Mouse (Mus musculus) heart, embryonic 14.5 days (tissue): ENCODE measurements around the gene Iqcn. TPM values are rescaled to one million over a fixed set of nuclear protein-coding genes. Genes with fewer than 3 reads are reported as not detected.

Source experiments
- ATAC-seq: fragments of 200-750 bp; cut with Nextera tagmentation; 2 replicates; pipeline ENCODE4 v1.8.0; 2017; ENCODE audit warnings: low read depth, moderate TSS enrichment; ENCODE audit not compliant: insufficient number of reproducible peaks, insufficient read depth, low FRiP score
- H3K27ac ChIP-seq, 2 experiments: fragments of 200-500 bp in 1 of 2; fragments of 300-500 bp in 1 of 2; sonication (generic) in 1 of 2; replicated peaks in 1 of 2; 2 replicates each; pipeline ENCODE4 v1.5.1; 2012 to 2014; ENCODE audit warnings: low read depth in 2 of 2, low read length in 2 of 2, control low read depth in 1 of 2, mild to moderate bottlenecking in 1 of 2, mixed read lengths in 1 of 2; ENCODE audit not compliant: control insufficient read depth in 1 of 2, insufficient read depth in 1 of 2
- H3K27me3 ChIP-seq: fragments of 300-500 bp; sonication (generic); 2 replicates; pipeline ENCODE4 v1.6.1; 2014; ENCODE audit warnings: mild to moderate bottlenecking, low read length, control low read depth; ENCODE audit not compliant: control insufficient read depth, insufficient read depth
- H3K36me3 ChIP-seq: fragments of 300-500 bp; sonication (generic); 2 replicates; pipeline ENCODE4 v1.6.1; 2014; ENCODE audit warnings: mild to moderate bottlenecking, control low read depth, low read length, mixed read lengths; ENCODE audit not compliant: control insufficient read depth, insufficient read depth
- H3K4me1 ChIP-seq, 2 experiments: fragments of 200-500 bp in 1 of 2; fragments of 300-500 bp in 1 of 2; sonication (generic) in 1 of 2; 2 replicates each; pipeline ENCODE4 v1.6.1; 2012 to 2014; ENCODE audit warnings: low read length in 2 of 2, control low read depth in 1 of 2, mixed read lengths in 1 of 2; ENCODE audit not compliant: control insufficient read depth in 2 of 2, insufficient read depth in 2 of 2
- H3K4me2 ChIP-seq: fragments of 300-500 bp; sonication (generic); 2 replicates; pipeline ENCODE4 v1.6.1; 2014; ENCODE audit warnings: mild to moderate bottlenecking, low read length
- H3K4me3 ChIP-seq, 2 experiments: fragments of 200-500 bp in 1 of 2; fragments of 300-500 bp in 1 of 2; sonication (generic) in 1 of 2; 2 replicates each; pipeline ENCODE4 v1.5.1; 2012 to 2014; ENCODE audit warnings: low read length in 2 of 2, mild to moderate bottlenecking in 2 of 2, control low read depth in 1 of 2, low read depth in 1 of 2, moderate library complexity in 1 of 2; ENCODE audit not compliant: control insufficient read depth in 1 of 2, insufficient read depth in 1 of 2
- H3K9ac ChIP-seq: fragments of 300-500 bp; sonication (generic); 2 replicates; pipeline ENCODE4 v1.6.1; 2014; ENCODE audit warnings: mild to moderate bottlenecking, low read length
- H3K9me3 ChIP-seq: fragments of 300-500 bp; sonication (generic); 2 replicates; pipeline ENCODE4 v1.6.1; 2016; ENCODE audit warnings: low read length, control low read depth; ENCODE audit not compliant: control insufficient read depth
- WGBS: fragments of 180-500 bp; shearing (Covaris S2); extraction: QIAGEN DNeasy Blood & Tissue Kit; methylation state at CpG from one replicate; pipeline ENCODE4 v1.1.7; 2014; 5-methylcytosine and 5-hydroxymethylcytosine counted together
- polyA plus RNA-seq: library from polyadenylated mRNA; unstranded; fragments of >200 nt; fragmentation: Nextera tagmentation; extraction: Ambion mirVana; gene quantifications from 2 replicates; pipeline ENCODE4 v1.2.1, GENCODE M21; 2014

Iqcn gene
- polyA plus RNA-seq, 1 experiment from 2014 or later, result not detected

DNA sequence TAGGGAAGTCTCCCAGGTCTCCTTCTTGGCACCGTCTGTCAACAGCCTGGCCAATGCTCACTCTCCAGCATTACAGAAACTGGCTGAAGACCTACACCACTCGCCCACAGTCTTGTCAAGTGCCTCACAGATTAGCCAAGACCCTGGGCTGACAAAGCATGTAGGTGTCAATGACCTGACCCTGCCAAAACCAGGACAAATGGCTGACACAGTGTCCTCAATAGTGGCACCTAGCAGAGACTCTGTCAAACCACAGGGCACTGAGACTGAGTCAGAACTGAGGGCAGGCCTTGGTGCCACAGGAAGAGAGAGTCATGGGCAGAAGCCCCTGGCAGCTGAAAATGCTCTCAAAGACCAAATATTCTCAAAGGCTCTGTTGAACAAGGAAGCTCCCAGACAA, 11.8 kb downstream of the Iqcn start:
- Histone ChIP-seq H3K4me1 (no peaks in the 10 kb centered on the region), H3K36me3 (no peaks in the 10 kb centered on the region), H3K9ac (no peak overlapping the region), H3K4me3 (no peak overlapping the region), H3K27me3 (peaks cover 14% of the 10 kb centered on the region; the same call in 1 of the 2 replicates), H3K9me3 (no peaks in the 10 kb centered on the region), H3K4me2 (no peak overlapping the region), H3K27ac (no peak overlapping the region)
- 40% methylated on average over 2 of the region's 2 CpGs for WGBS
- ATAC-seq, result no peak

DNA sequence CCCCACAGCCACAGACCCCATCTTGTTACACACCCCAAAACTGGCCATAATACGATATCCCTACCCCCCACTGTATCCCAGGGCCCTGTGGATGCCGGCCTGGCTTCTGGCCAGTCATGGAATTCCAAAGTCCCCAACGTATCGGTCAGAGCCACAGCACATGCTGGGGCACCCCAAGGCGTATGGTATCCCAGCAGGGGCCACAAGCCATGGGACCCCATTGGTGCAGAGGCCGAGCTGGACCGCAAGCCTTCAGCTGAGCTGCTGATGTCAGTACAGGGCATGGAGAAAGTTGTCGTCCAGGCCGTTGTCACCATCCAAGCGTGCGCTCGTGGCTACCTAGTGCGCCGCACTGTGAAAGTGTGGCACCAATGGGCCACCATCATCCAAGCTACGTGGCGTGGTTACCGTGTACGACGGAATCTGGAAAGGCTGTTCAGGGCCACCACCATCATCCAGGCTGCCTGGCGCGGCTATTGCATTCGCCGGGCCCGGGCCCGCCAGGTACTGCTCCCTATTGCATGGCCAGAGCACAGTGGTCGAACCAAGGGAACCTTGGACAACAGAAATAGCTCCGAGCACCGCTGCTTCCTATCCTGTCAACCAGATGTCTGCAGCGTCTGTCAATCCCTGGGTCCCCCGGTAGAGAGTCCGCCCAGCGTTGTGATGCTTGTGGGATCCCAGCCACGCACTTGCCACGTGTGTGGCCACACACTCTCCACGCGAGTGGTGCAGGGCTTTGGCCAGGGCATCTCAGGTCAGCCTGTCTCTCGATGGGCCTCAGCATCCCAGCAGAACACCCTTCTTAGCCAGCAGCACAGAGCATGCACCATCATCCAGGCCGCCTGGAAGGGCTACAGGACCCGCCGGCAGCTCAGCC, 13.5 kb downstream of the Iqcn start:
- H3K36me3 ChIP-seq, result no peaks in the 10 kb centered on the region
- peaks cover 16% of the 10 kb centered on the region; the same call in 1 of the 2 replicates for H3K27me3 ChIP-seq
- no peak for ATAC-seq
- H3K4me1 ChIP-seq, result no peaks in the 10 kb centered on the region
- H3K9ac ChIP-seq, result no peak overlapping the region
- H3K27ac ChIP-seq, result no peak overlapping the region
- 73% methylated on average over 40 of the region's 40 CpGs for WGBS
- no peak overlapping the region for H3K4me3 ChIP-seq
- no peaks in the 10 kb centered on the region for H3K9me3 ChIP-seq
- H3K4me2 ChIP-seq, result no peak overlapping the region

DNA sequence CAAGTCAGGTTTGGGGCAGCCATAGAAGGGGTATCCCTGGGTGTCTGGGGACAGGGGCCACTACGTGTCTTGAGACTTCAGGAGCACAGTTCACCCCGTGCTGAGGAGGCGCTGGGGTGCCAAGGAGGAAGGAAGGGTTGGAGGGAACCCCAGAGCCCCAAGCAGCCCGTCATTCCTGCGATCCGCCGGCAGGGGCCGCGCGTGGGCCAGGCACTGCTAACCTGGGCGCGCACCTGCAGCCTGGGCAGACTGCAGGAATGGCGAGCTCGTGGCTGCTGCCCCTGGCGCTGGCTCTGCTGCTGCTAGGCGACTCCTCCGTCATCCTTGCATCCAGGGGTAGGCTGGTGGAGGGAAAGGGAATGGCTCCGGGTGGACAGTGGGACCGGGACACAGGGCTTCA, 15.0 kb downstream of the Iqcn start, which contains the start of gene Gm3336:
Gm3336 (plus strand) TSS at position 247 of the 400 bp plus-strand sequence.
- Histone ChIP-seq H3K27me3 (peaks cover 19% of the 10 kb centered on the region; the same call in 1 of the 2 replicates), H3K4me3 (no peak within 1 kb of the TSS), H3K9me3 (no peaks in the 10 kb centered on the region), H3K9ac (no peak within 1 kb of the TSS), H3K36me3 (no peaks in the 10 kb centered on the region), H3K27ac (no peak within 1 kb of the TSS), H3K4me1 (no peaks in the 10 kb centered on the region), H3K4me2 (no peak within 1 kb of the TSS)
- WGBS, result 2% methylated on average over 19 of the region's 19 CpGs
- no peak for ATAC-seq

DNA sequence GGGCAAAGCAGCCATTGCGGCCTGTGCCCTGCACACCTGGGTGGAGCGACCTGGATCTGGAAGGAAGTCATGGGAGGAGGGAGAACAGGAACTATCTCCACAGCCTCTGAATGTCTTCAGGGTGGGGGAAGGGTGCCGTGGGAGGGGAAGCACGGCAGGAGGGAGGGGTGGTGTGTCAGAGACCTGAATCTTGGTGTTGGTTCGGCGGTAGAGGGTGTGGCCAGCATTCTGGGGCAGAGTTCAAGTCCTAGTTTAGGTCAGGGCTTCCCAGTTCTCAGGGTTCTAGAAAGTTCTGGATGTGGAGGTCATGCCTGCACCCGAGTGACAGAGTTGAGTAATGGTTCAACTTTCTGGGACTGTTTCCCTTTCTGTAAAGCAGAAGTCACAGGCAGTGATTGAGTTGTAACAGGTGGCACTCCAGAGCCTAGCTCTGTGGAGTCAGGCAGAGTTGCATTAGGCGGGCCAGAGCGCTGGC, 16.6 kb downstream of the Iqcn start:
- H3K4me3 ChIP-seq, result no peak overlapping the region
- no peak overlapping the region for H3K9ac ChIP-seq
- WGBS, result 60% methylated on average over 9 of the region's 9 CpGs
- H3K9me3 ChIP-seq, result no peaks in the 10 kb centered on the region
- H3K36me3 ChIP-seq, result no peaks in the 10 kb centered on the region
- ATAC-seq, result no peak
- H3K27ac ChIP-seq, result no peak overlapping the region
- H3K4me2 ChIP-seq, result no peak overlapping the region
- H3K27me3 ChIP-seq, result peaks cover 19% of the 10 kb centered on the region; the same call in 1 of the 2 replicates
- no peaks in the 10 kb centered on the region for H3K4me1 ChIP-seq

DNA sequence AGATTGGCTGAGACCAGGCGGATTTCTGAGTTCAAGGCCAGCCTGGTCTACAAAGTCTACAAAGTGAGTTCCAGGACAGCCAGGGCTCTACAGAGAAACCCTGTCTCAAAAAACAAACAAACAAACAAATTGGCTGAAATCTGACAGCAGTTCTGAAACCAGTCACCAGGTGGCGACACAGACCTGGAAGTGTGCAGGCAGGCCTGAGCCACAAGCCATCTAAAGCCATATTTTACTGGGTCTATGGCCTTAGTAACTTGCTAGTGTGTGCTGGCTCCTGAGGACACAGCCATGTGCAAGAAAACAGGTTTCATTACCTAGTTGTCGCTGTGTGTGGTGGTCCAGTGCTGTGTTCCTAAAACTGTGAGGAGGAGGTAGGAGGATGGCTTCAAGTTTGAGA, 17.5 kb downstream of the Iqcn start:
- no peaks in the 10 kb centered on the region for H3K36me3 ChIP-seq
- no peak overlapping the region for H3K9ac ChIP-seq
- H3K4me2 ChIP-seq, result no peak overlapping the region
- no peak overlapping the region for H3K27ac ChIP-seq
- H3K9me3 ChIP-seq, result no peaks in the 10 kb centered on the region
- no peak overlapping the region for H3K4me3 ChIP-seq
- H3K27me3 ChIP-seq, result peaks cover 19% of the 10 kb centered on the region; the same call in 1 of the 2 replicates
- 4% methylated on average over 3 of the region's 3 CpGs for WGBS
- no peaks in the 10 kb centered on the region for H3K4me1 ChIP-seq
- ATAC-seq, result no peak

DNA sequence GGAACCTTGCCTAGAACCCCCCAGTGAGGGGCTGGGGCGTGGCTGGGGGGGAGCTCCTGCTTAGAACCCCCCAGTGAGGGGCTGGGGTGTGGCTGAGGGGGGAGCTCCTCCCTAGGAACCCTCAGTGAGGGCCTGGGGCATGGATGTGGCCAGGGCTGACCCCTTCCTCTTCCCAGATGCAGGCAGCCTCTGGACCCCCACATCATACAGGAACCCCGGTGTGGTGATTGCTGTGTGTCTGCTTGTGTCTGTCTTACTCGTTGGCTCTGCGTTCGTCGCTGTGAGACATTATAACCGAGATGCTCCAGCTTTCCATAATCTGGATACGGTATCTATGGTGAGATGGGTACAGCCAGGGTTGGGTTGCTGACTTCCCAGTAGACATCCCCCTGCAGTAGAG, 18.3 kb downstream of the Iqcn start:
- Histone ChIP-seq H3K9ac (no peak overlapping the region), H3K4me3 (no peak overlapping the region), H3K4me2 (no peak overlapping the region), H3K9me3 (no peaks in the 10 kb centered on the region), H3K4me1 (no peaks in the 10 kb centered on the region), H3K27ac (no peak overlapping the region), H3K27me3 (peaks cover 23% of the 10 kb centered on the region), H3K36me3 (no peaks in the 10 kb centered on the region)
- no peak for ATAC-seq
- 79% methylated on average over 8 of the region's 8 CpGs for WGBS

DNA sequence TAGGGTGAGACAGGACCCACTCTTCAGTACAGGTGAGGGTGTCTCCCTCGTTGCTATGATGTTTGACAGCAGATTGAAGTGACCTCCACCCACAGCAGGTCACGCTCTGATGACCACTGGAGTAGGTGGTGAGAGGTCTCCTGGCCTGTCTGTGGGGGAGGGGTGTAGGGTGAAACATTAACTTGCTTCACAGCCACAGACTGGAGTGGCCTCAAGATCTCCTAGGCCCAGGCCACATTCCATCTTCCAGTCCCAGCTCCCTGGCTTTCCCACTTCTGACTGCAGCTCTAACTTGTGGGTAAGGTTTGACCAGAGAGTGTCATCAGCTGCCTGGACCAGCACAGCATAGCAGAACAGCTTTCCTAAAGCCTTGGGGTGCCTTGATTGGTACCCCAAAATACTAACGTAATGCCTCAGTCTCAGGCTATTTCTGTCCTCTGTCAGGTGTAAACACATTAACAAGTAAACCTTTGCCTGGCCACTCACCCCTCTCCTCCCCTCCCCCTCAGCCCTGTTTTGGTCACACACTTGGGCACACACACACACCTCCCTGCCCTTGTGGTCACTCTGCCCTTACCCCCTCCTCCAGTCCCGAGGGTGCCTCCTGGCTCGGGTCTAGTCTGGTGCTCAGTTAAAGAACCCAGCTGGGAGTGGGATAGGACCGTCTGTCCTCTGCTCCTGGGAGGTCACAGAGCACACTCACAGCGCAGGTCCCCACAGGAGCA, 20.4 kb downstream of the Iqcn start, which contains the start of gene Pde4c:
Pde4c (plus strand) TSS at position 235 of the 725 bp plus-strand sequence.
- Histone ChIP-seq H3K4me2 (no peak within 1 kb of the TSS), H3K9ac (no peak within 1 kb of the TSS), H3K36me3 (no peaks in the 10 kb centered on the region), H3K4me1 (no peaks in the 10 kb centered on the region), H3K27ac (no peak within 1 kb of the TSS), H3K9me3 (no peaks in the 10 kb centered on the region), H3K4me3 (no peak within 1 kb of the TSS), H3K27me3 (peaks cover 32% of the 10 kb centered on the region)
- 51% methylated on average over 7 of the region's 7 CpGs for whole genome bisulfite sequencing
- no peak for ATAC-seq
